Mouse (Mus musculus): ENCODE data around the gene Rfx5.
"Not testable (repeated sequence)": the region's sequence is repeated elsewhere in the genome, so short reads cannot be mapped to it uniquely, and the experiment has no call there.

Gene Rfx5

GRCm38 (mm10) chr3:94953764-94954616 lies at the start of gene Rfx5:
TSS of gene Rfx5 (plus strand) at chr3:94954075.
- DNase-seq: peak; percentile 99

- DNase-seq: not testable (repeated sequence)
Observed at GRCm38 (mm10) chr3:94904759-94905158, 49.1 kb upstream of the Rfx5 start.

DNA sequence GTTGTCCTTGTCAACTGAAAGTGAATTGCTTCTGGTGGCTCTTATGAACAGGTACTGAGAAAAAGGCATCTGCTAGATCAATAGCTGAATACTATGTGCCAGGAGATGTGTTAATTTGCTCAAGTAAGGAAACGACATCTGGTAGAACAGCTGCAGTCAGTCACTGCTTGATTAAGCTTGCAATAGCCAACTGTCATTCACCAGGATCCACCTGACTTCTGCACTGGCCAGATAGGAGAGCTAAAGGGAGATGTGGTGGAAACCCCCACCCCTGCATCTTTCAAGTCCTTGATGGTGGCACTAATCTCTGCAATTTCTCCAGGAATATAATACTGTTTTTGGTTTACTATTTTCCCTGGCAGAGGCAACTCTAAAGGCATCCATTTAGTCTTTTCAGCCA lies 47.4 kb upstream of the Rfx5 start:
- no peak for DNase-seq

DNA sequence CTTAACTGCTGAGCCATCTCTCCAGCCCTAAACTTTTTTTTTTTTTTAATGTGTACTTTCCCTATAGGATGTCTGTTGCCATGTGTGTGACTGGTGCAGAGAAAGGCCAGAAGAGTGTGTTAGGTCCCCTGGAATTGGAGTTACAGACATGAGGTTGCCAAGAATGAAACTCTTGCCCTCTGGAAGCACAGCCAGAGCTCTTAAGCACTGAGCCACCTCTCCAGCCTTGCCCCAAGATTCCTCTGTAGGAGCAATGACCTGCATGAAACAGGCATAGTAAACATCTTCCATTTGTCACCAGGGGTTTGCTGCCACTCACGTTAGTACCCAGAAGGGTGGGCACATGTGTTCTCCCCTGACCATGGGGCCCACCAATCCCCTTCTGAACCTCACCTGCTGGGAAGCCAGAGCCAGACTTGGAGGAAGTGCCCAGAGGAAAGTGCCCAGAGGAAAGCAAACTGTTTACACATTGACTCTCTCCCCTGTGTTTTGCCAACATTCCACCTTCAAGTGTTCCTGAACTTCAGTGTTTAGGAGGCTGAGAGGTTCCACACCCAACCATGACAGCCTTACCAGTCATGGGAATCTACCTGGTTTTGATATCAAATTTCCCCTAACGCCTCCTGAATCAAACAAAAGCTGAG lies 42.7 kb upstream of the Rfx5 start:
- no peak for DNase-seq

- peak; percentile 78 for DNase-seq
Observed at GRCm38 (mm10) chr3:94913801-94914200, 40.1 kb upstream of the Rfx5 start.

DNA sequence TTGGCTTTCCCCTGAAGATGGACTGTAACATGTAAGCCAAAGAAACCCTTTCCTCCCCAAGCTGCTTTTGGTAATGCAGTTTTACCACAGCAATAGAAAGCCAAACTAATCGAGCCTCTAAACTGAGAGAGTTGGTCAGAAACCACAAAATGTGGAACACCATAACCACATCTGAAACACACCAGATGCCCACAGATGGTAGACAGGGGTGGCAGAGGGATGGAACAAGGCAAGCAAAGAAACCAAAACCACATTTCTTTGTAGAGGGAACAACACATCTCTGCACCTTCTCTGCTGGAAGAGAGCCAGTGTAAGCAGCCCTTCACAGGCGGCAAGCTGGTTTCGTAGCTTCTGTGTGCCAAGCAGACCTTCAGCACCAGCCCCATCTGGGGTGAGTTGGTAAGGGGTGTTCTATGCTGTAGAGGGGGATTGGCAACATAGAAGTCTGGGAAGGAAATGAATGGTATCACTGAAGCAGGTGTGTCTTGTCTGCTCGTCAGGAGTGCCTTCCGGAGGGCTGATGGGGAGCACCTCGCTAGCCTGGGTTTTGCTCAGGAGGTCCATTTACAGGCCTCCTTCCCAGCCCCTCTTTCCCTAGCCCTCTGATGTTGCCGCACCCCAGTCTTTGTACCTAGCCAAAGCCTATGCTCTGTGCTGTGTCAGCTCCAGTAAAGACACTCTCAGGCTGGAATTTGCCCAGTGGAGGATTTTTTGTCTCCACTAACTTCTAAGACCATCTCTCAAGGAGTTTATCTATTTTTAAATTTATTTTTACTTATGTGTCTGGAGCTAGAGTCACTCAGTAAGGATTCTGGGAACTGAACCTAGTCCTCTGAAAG lies 37.8 kb upstream of the Rfx5 start:
- DNase-seq: peak; percentile 55

- DNase-seq: peak; percentile 93
Observed at GRCm38 (mm10) chr3:94917816-94918361, 36.0 kb upstream of the Rfx5 start.

DNA sequence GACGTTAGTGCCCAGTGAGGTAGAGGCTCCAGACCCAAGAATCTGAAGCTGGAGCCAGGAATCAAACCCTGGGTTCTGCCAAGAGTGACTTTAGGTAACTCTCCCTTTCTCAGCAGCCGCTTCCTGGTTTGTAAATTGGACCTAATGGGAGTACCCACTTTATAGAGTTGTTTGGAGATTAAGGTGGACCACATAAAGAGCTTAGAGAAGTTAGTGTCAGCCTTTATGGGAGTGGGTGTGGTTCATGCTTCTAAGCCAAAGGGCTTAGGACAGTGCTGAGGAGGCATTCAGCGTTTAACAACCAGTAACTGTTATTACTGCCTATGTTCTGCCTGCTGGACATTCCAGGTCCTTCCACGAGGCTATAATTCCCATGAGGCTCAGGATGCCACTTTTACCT lies 35.0 kb upstream of the Rfx5 start:
- DNase-seq: no peak

GRCm38 (mm10) chr3:94921104-94921503 lies 32.8 kb upstream of the Rfx5 start:
- no peak for DNase-seq

- no peak for DNase-seq
Observed at GRCm38 (mm10) chr3:94922333-94922732, 31.5 kb upstream of the Rfx5 start.

DNA sequence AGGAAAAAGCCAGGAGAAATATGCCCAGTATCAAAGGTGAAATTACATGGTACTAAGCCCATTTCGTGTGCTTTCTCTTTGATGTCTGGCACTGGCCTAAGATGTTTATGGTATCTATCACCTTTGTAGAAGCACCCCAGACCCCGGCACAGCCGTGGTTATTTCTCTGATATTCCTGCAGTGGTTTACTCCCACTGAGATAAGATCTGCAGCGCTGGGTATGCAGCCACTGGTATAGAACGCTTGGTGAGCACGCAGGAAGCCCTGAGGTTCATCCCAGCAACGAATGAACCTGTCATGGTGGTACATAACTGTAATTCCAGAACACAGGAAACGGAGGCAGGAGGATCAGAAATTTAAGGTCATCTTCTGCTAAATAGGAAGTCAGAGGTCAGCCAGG lies 29.2 kb upstream of the Rfx5 start:
- DNase-seq: no peak

GRCm38 (mm10) chr3:94926301-94926736 lies 27.6 kb upstream of the Rfx5 start:
- DNase-seq: not testable (repeated sequence)

- DNase-seq: peak; percentile 69
Observed at GRCm38 (mm10) chr3:94928979-94929378, 24.9 kb upstream of the Rfx5 start.

- peak; percentile 76 for DNase-seq
Observed at GRCm38 (mm10) chr3:94930386-94931266, 23.2 kb upstream of the Rfx5 start.

GRCm38 (mm10) chr3:94931427-94932082 lies 22.3 kb upstream of the Rfx5 start:
- DNase-seq: not testable (repeated sequence)

DNA sequence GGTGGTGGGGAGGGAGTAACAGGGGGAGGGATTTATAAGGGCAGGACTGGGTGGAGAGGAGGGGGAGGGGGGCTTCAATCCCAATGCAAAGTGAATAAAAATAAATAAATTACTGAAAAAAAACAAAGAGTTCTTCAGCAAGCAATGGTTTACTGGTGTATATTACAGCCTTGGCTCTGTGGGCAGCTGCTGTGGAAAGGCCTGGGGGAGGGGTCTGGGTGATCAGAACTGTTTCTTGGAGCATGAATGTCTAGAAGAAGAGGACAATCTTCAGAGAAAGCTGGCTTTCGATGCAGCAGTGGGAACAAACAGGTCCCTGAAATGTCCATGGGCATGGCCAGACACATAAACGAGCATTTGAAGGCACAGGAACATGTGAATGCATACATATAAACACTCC lies 21.6 kb upstream of the Rfx5 start:
- DNase-seq: not testable (repeated sequence)

GRCm38 (mm10) chr3:94932809-94933564 lies 20.9 kb upstream of the Rfx5 start, which contains the start of gene Selenbp1:
TSS of gene Selenbp1 (plus strand) at chr3:94933056.
- peak; percentile 98 for DNase-seq

- not testable (repeated sequence) for DNase-seq
Observed at GRCm38 (mm10) chr3:94933604-94934003, 20.3 kb upstream of the Rfx5 start.

- not testable (repeated sequence) for DNase-seq
Observed at GRCm38 (mm10) chr3:94934564-94934963, 19.3 kb upstream of the Rfx5 start.

DNA sequence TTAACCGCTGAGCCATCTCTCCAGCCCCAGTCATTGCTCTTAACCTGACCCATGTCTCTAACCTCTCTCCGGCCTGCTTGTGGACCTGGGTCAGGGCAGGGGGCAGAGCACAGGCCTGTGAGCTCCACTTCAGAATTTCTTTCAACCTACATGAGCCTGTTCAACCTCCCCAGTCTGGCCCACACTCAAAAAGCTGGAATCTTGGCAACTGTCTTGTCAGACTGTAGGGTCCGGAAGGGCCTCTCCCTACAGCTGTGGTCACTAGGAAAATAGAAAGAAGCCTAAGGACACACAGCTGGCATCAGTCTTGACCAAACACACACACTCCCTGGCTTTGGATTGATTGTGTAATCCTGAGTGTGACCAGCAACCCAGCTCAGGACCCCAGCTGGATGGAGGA lies 18.5 kb upstream of the Rfx5 start:
- DNase-seq: peak; percentile 74
